Mouse (Mus musculus) CH12.LX (cell line): ENCODE results near the gene Nek11. TPM values are rescaled to one million over a fixed set of nuclear protein-coding genes. Genes with fewer than 3 reads are reported as not detected.
A peak's percentile ranks its signal among the peaks of the same experiment; 100 is the strongest.

Source experiments
- DNase-seq: peaks from one replicate; pipeline ENCODE4 v3.0.0-alpha.2; 2013; ENCODE audit errors: extremely low read depth
- H3K27ac ChIP-seq: 2 replicates; pipeline ENCODE4 v1.5.1; 2012; ENCODE audit warnings: low read depth, mild to moderate bottlenecking, control low read depth, moderate library complexity; ENCODE audit not compliant: insufficient read depth
- H3K27me3 ChIP-seq: replicated peaks from 2 replicates; pipeline ENCODE3; 2012; ENCODE audit warnings: inconsistent platforms
- H3K36me3 ChIP-seq, 2 experiments: replicated peaks in 1 of 2; 2 replicates each; pipeline versions ENCODE3 to v1.6.1; 2012; ENCODE audit warnings: inconsistent platforms in 1 of 2, low read length in 1 of 2, mild to moderate bottlenecking in 1 of 2, mixed read lengths in 1 of 2, moderate library complexity in 1 of 2; ENCODE audit not compliant: control insufficient read depth in 1 of 2, insufficient read depth in 1 of 2
- H3K4me1 ChIP-seq, 2 experiments: 2 replicates each; pipeline ENCODE4 v1.6.1; 2012; ENCODE audit warnings: inconsistent platforms in 1 of 2, moderate library complexity in 1 of 2; ENCODE audit not compliant: insufficient read depth in 2 of 2, control insufficient read depth in 1 of 2
- H3K4me2 ChIP-seq: 2 replicates; pipeline ENCODE4 v1.6.1; 2012; ENCODE audit warnings: low read depth, mild to moderate bottlenecking, control low read depth; ENCODE audit not compliant: poor library complexity, insufficient read depth, severe bottlenecking
- H3K4me3 ChIP-seq, 3 experiments: fragments of 150-350 bp in 1 of 3; sonication (generic) in 1 of 3; replicated peaks in 1 of 3; 2 replicates each; pipeline versions ENCODE3 to v1.5.1; 2011 to 2012; ENCODE audit warnings: low read depth in 2 of 3, low read length in 2 of 3, mild to moderate bottlenecking in 2 of 3, moderate library complexity in 2 of 3, control low read depth in 1 of 3, improper control_type of control experiment in 1 of 3, inconsistent platforms in 1 of 3, mixed read lengths in 1 of 3; ENCODE audit not compliant: poor library complexity in 1 of 3
- H3K79me2 ChIP-seq: replicated peaks from 2 replicates; pipeline ENCODE4 v1.6.1; 2012; ENCODE audit warnings: mild to moderate bottlenecking, moderate library complexity; ENCODE audit not compliant: control insufficient read depth, poor library complexity, insufficient read depth, severe bottlenecking; ENCODE audit errors: extremely low read depth
- H3K9ac ChIP-seq: 2 replicates; pipeline ENCODE4 v1.6.1; 2012; ENCODE audit warnings: low read depth, mild to moderate bottlenecking, control low read depth, moderate library complexity; ENCODE audit not compliant: insufficient read depth
- H3K9me3 ChIP-seq: replicated peaks from 2 replicates; pipeline ENCODE3; 2012; ENCODE audit warnings: low read length, inconsistent platforms, mixed read lengths
- BHLHE40 ChIP-seq: IDR thresholded peaks from 2 replicates; pipeline ENCODE4 v1.6.1; 2011; ENCODE audit warnings: mild to moderate bottlenecking, low read depth, low read length, improper control_type of control experiment
- CHD2 ChIP-seq: IDR thresholded peaks from 2 replicates; pipeline ENCODE4 v1.6.1; 2011; ENCODE audit warnings: low read length, improper control_type of control experiment
- CTCF ChIP-seq, 2 experiments: IDR thresholded peaks in 1 of 2; conservative IDR thresholded peaks in 1 of 2; 2 replicates each; pipeline ENCODE4 v1.5.1; 2011 to 2012; ENCODE audit warnings: low read depth in 2 of 2, low read length in 2 of 2, improper control_type of control experiment in 1 of 2, inconsistent platforms in 1 of 2, mild to moderate bottlenecking in 1 of 2, moderate library complexity in 1 of 2
- ELF1 ChIP-seq: IDR thresholded peaks from 2 replicates; pipeline ENCODE4 v1.6.1; 2014; ENCODE audit warnings: low read depth, mild to moderate bottlenecking, inconsistent platforms, low read length, improper control_type of control experiment
- ETS1 ChIP-seq: conservative IDR thresholded peaks from 2 replicates; pipeline ENCODE4 v1.6.1; 2012; ENCODE audit warnings: low read depth, mild to moderate bottlenecking, inconsistent platforms, low read length, improper control_type of control experiment, moderate library complexity
- GABPA ChIP-seq: IDR thresholded peaks from 2 replicates; pipeline ENCODE4 v1.6.1; 2012; ENCODE audit warnings: low read depth, low read length, improper control_type of control experiment, inconsistent platforms; ENCODE audit not compliant: insufficient replicate concordance
- IRF4 ChIP-seq: IDR thresholded peaks from 2 replicates; pipeline ENCODE4 v1.6.1; 2014; ENCODE audit warnings: low read depth, mild to moderate bottlenecking, inconsistent platforms, low read length, improper control_type of control experiment
- JUN ChIP-seq: IDR thresholded peaks from 2 replicates; pipeline ENCODE4 v1.6.1; 2011; ENCODE audit warnings: low read depth, mild to moderate bottlenecking, low read length, improper control_type of control experiment, moderate library complexity; ENCODE audit not compliant: insufficient read depth
- MAFK ChIP-seq: IDR thresholded peaks from 2 replicates; pipeline ENCODE4 v1.6.1; 2011; ENCODE audit warnings: low read length, improper control_type of control experiment; ENCODE audit not compliant: insufficient replicate concordance
- MAZ ChIP-seq: IDR thresholded peaks from 2 replicates; pipeline ENCODE4 v1.6.1; 2012; ENCODE audit warnings: low read depth, mild to moderate bottlenecking, inconsistent platforms, low read length, improper control_type of control experiment, moderate library complexity
- MEF2A ChIP-seq: IDR thresholded peaks from 2 replicates; pipeline ENCODE4 v1.6.1; 2014; ENCODE audit warnings: low read depth, mild to moderate bottlenecking, inconsistent platforms, low read length, improper control_type of control experiment, borderline replicate concordance
- MXI1 ChIP-seq: IDR thresholded peaks from 2 replicates; pipeline ENCODE4 v1.6.1; 2011; ENCODE audit warnings: mild to moderate bottlenecking, low read depth, low read length, improper control_type of control experiment
- MYC ChIP-seq: IDR thresholded peaks from 2 replicates; pipeline ENCODE4 v1.6.1; 2011; ENCODE audit warnings: low read depth, mild to moderate bottlenecking, improper control_type of control experiment, low read length
- NRF1 ChIP-seq: IDR thresholded peaks from 2 replicates; pipeline ENCODE4 v1.6.1; 2014; ENCODE audit warnings: low read depth, mild to moderate bottlenecking, inconsistent platforms, low read length, improper control_type of control experiment, moderate library complexity
- PAX5 ChIP-seq: IDR thresholded peaks from 2 replicates; pipeline ENCODE4 v1.6.1; 2012; ENCODE audit warnings: low read length, inconsistent platforms, mixed read lengths
- POLR2A ChIP-seq: IDR thresholded peaks from 2 replicates; pipeline ENCODE4 v1.6.1; 2011; ENCODE audit warnings: low read depth, mild to moderate bottlenecking, improper control_type of control experiment, low read length
- RCOR1 ChIP-seq: conservative IDR thresholded peaks from 2 replicates; pipeline ENCODE4 v1.6.1; 2012; ENCODE audit warnings: low read depth, mild to moderate bottlenecking, inconsistent platforms, low read length, improper control_type of control experiment
- TBP ChIP-seq: conservative IDR thresholded peaks from 2 replicates; pipeline ENCODE4 v1.6.1; 2011; ENCODE audit warnings: low read depth, low read length, improper control_type of control experiment
- TCF12 ChIP-seq: IDR thresholded peaks from 2 replicates; pipeline ENCODE4 v1.6.1; 2014; ENCODE audit warnings: low read depth, mild to moderate bottlenecking, inconsistent platforms, low read length, improper control_type of control experiment
- UBTF ChIP-seq: IDR thresholded peaks from 2 replicates; pipeline ENCODE4 v1.6.1; 2012; ENCODE audit warnings: low read depth, mild to moderate bottlenecking, inconsistent platforms, low read length, improper control_type of control experiment, moderate library complexity
- USF1 ChIP-seq: IDR thresholded peaks from 2 replicates; pipeline ENCODE4 v1.6.1; 2014; ENCODE audit warnings: low read depth, mild to moderate bottlenecking, inconsistent platforms, low read length, improper control_type of control experiment
- USF2 ChIP-seq: conservative IDR thresholded peaks from 2 replicates; pipeline ENCODE4 v1.6.1; 2011; ENCODE audit warnings: low read depth, low read length, improper control_type of control experiment
- ZC3H11A ChIP-seq: IDR thresholded peaks from 2 replicates; pipeline ENCODE4 v1.6.1; 2012; ENCODE audit warnings: low read depth, mild to moderate bottlenecking, inconsistent platforms, low read length, improper control_type of control experiment
- ZKSCAN1 ChIP-seq: IDR thresholded peaks from 2 replicates; pipeline ENCODE4 v1.6.1; 2012; ENCODE audit warnings: low read depth, inconsistent platforms, low read length, improper control_type of control experiment, borderline replicate concordance
- ZMIZ1 ChIP-seq: IDR thresholded peaks from 2 replicates; pipeline ENCODE4 v1.6.1; 2012; ENCODE audit warnings: low read depth, mild to moderate bottlenecking, inconsistent platforms, low read length, improper control_type of control experiment
- dilution Hi-C: fragments of 300-500 bp; cut with MboI; formaldehyde crosslinking; loops from 2 replicates; pipeline ENCODE4 v1.14.3; 2020; ENCODE audit warnings: low sequenced_read_pairs; ENCODE audit not compliant: extremely low pct_unique_long_range_greater_than_20kb, extremely low pct_ligation_motif_present
- in situ Hi-C: fragments of 300-500 bp; cut with MboI; formaldehyde crosslinking; loops from 3 replicates; pipeline ENCODE4 v1.14.3; 2019; ENCODE audit warnings: low sequenced_read_pairs, low pct_ligation_motif_present, low pct_unique_long_range_greater_than_20kb, mixed read lengths
- polyA plus RNA-seq: library from polyadenylated mRNA; unstranded; fragments of >175 nt; gene quantifications from 2 replicates; pipeline ENCODE4 v1.2.1, GENCODE M21; 2012; ENCODE audit warnings: low read depth; ENCODE audit not compliant: insufficient read length
- total RNA-seq, 2 experiments: library from RNA; depleted of rRNA; stranded (reverse); fragments of 300-350 nt in 1 of 2; fragments of >200 nt in 1 of 2; gene quantifications; 2 replicates each; pipeline ENCODE4 v1.2.3; 2012 to 2014

The Nek11 gene
- total and polyA plus RNA-seq, 3 experiments, result 0.17 to 0.32 TPM; not detected in 1

DNA sequence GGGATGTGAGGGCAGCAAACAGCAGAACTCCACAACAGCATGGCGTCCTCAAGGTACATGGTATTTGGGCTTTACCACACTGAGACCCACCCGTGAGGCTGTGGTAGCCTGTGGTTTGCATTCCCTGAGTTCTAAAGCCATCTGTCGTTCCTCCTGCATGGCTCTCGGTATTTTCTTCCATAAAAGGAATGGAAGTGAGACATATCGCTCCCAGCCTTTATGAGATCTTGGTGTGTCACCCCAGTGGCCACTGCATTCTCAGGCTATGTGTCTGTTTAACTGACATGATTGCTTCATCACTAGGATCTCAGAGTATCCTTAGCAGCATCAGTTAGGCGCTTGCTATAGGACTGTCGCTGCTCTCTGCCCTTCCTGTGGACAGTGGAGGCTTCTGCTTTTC, 18.9 kb downstream of the Nek11 start:
- no peak overlapping the region for H3K9ac ChIP-seq
- H3K27ac ChIP-seq, result no peak overlapping the region
- TF ChIP-seq USF2 (no peak), POLR2A (no peak), CHD2 (no peak)
- no peak overlapping the region for H3K4me3 ChIP-seq
- in situ Hi-C loops (loop anchor here (25.0 kb wide), 2 partner anchors 239 to 314 kb away; partner anchors contain the start of genes 1700080E11Rik, Mrpl3 and Nudt16), dilution Hi-C loops (no loop called here)
- peaks cover 0 to 6% of the 10 kb centered on the region in 2 experiments; a peak in 3 of 4 replicates for H3K4me1 ChIP-seq
- H3K4me2 ChIP-seq, result no peak overlapping the region
- no peak for DNase-seq
- no peaks in the 10 kb centered on the region for H3K36me3 ChIP-seq
- H3K9me3 ChIP-seq, result no peaks in the 10 kb centered on the region
- no peaks in the 10 kb centered on the region for H3K79me2 ChIP-seq
- H3K27me3 ChIP-seq, result no peaks in the 10 kb centered on the region

DNA sequence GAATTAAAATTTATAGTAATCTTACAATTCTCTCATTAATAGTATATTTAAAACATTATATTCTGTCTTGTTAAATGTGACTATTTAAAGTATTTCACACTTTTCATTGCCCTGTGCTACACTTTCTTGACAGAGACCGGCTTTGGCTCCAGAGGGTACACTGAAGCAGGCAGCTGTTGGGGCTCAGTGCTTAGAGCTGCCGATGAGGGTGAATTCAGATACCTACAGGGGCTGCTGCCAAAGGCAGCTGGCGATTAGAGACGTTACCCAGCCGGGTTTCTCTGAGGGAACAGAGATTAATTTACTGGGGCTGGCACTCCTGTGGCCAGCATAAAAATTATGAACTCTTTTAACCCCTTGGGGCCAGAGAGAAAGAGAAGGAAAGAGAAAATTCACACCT, 21.0 kb downstream of the Nek11 start:
- H3K9ac ChIP-seq, result no peak overlapping the region
- no peak for DNase-seq
- no peaks in the 10 kb centered on the region for H3K36me3 ChIP-seq
- H3K4me2 ChIP-seq, result no peak overlapping the region
- peaks cover 8 to 18% of the 10 kb centered on the region in 2 experiments for H3K4me1 ChIP-seq
- dilution Hi-C loops (no loop called here), in situ Hi-C loops (no loop called here)
- H3K27ac ChIP-seq, result no peak overlapping the region
- no peaks in the 10 kb centered on the region for H3K79me2 ChIP-seq
- no peaks in the 10 kb centered on the region for H3K9me3 ChIP-seq
- no peak overlapping the region for H3K4me3 ChIP-seq
- no peaks in the 10 kb centered on the region for H3K27me3 ChIP-seq
- TF ChIP-seq ZMIZ1 (no peak), ZC3H11A (no peak), MYC (no peak), JUN (no peak), MEF2A (no peak), TBP (no peak), CTCF (conservative IDR thresholded peaks at IDR 0.05 in 1 of 2, IDR thresholded peaks at IDR 0.05 in 1 of 2; ENCODE audit: low read depth in 2 of 2, low read length in 2 of 2) (no peak)

DNA sequence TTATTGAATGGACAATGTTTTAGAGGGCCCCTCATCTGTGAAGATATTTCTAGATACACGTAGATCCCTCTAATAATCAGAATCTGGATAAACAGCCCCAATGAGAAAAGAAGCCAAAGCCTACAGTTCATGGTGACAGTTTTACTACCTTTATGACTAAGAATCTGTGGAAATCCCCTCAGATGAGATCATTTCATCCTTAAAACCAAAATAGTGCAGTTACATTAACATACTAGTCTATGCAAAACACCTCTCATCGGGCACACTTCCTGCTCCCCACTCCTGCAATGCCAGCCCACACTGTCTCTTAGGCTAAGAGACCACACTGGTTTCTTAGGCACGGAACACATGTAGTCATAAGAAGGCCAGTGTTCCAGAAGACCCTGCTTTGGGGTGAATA, 26.7 kb downstream of the Nek11 start:
- in situ Hi-C loops (loop anchor here (10.0 kb wide), 1 partner anchor 64 kb away; no protein-coding TSS in a partner anchor), dilution Hi-C loops (no loop called here)
- no peaks in the 10 kb centered on the region for H3K9me3 ChIP-seq
- H3K27ac ChIP-seq, result peak overlapping the region; percentile 91
- no peaks in the 10 kb centered on the region for H3K36me3 ChIP-seq
- no peak overlapping the region for H3K4me3 ChIP-seq
- H3K27me3 ChIP-seq, result no peaks in the 10 kb centered on the region
- H3K4me2 ChIP-seq, result peak overlapping the region; percentile 62
- DNase-seq, result peak; percentile 91
- peaks cover 34 to 52% of the 10 kb centered on the region in 2 experiments for H3K4me1 ChIP-seq
- H3K9ac ChIP-seq, result peak overlapping the region; percentile 61; the same call in 1 of the 2 replicates
- no peaks in the 10 kb centered on the region for H3K79me2 ChIP-seq
- peak; percentile 82 for TF ChIP-seq ELF1
- TF ChIP-seq MAZ, result no peak
- no peak for TF ChIP-seq GABPA
- TF ChIP-seq RCOR1, result no peak
- TF ChIP-seq CTCF (conservative IDR thresholded peaks at IDR 0.05 in 1 of 2, IDR thresholded peaks at IDR 0.05 in 1 of 2; ENCODE audit: low read depth in 2 of 2, low read length in 2 of 2), result no peak
- TF ChIP-seq MXI1, result no peak
- peak; percentile 97 for TF ChIP-seq ETS1
- no peak for TF ChIP-seq ZKSCAN1
- no peak for TF ChIP-seq NRF1
- TF ChIP-seq USF1, result no peak
- peak; percentile 23; the same call in 1 of the 2 replicates for TF ChIP-seq MAFK
- peak; percentile 96 for TF ChIP-seq IRF4
- TF ChIP-seq MEF2A, result peak; percentile 98
- peak; percentile 62 for TF ChIP-seq POLR2A
- peak; percentile 81 for TF ChIP-seq TCF12
- peak; percentile 100 for TF ChIP-seq JUN
- TF ChIP-seq CHD2, result no peak; the same call in 1 of the 2 replicates
- TF ChIP-seq PAX5, result no peak
- TF ChIP-seq UBTF, result no peak
- TF ChIP-seq BHLHE40, result peak; percentile 77; the same call in 1 of the 2 replicates
